Mouse (Mus musculus): ENCODE measurements around the gene Col2a1. TPM values are rescaled to one million over a fixed set of nuclear protein-coding genes. Genes with fewer than 3 reads are reported as not detected.

Gene Col2a1
- polyA plus RNA-seq, 1 experiment from 2014 or later = 57.5 TPM

- no peak overlapping the region for H3K27ac ChIP-seq
- H3K9me3 ChIP-seq = no peaks in the 10 kb centered on the region
- WGBS = 93% methylated on average over 12 of the region's 12 CpGs
- no peak overlapping the region for H3K4me2 ChIP-seq (replicated peaks)
- H3K9ac ChIP-seq (replicated peaks) = no peak overlapping the region
- H3K4me3 ChIP-seq (replicated peaks) = no peak overlapping the region
- no peaks in the 10 kb centered on the region for H3K27me3 ChIP-seq
- no peak for ATAC-seq
- H3K4me1 ChIP-seq (replicated peaks) = no peaks in the 10 kb centered on the region
- no peaks in the 10 kb centered on the region for H3K36me3 ChIP-seq
Measured at GRCm38 (mm10) chr15:97932441-97932840, 72.1 kb downstream of the Col2a1 start.

- ATAC-seq = no peak
- WGBS = 64% methylated on average over 13 of the region's 13 CpGs
Measured at GRCm38 (mm10) chr15:97929259-97929824, 75.2 kb downstream of the Col2a1 start.

GRCm38 (mm10) chr15:97927821-97928220 lies 76.7 kb downstream of the Col2a1 start:
- Histone ChIP-seq H3K9ac (replicated peaks) (no peak overlapping the region), H3K9me3 (no peaks in the 10 kb centered on the region), H3K4me2 (replicated peaks) (no peak overlapping the region), H3K4me3 (replicated peaks) (no peak overlapping the region), H3K4me1 (replicated peaks) (no peaks in the 10 kb centered on the region), H3K36me3 (no peaks in the 10 kb centered on the region), H3K27ac (no peak overlapping the region), H3K27me3 (no peaks in the 10 kb centered on the region)
- WGBS = 88% methylated on average over 6 of the region's 6 CpGs
- ATAC-seq = no peak

More at GRCm38 (mm10) chr15:97929259-97929824, 75.2 kb downstream of the Col2a1 start:
- no peak overlapping the region for H3K9ac ChIP-seq (replicated peaks)
- H3K9me3 ChIP-seq = no peaks in the 10 kb centered on the region
- H3K27ac ChIP-seq = no peak overlapping the region
- no peaks in the 10 kb centered on the region for H3K4me1 ChIP-seq (replicated peaks)
- H3K4me3 ChIP-seq (replicated peaks) = no peak overlapping the region
- no peak overlapping the region for H3K4me2 ChIP-seq (replicated peaks)
- no peaks in the 10 kb centered on the region for H3K27me3 ChIP-seq
- no peaks in the 10 kb centered on the region for H3K36me3 ChIP-seq

GRCm38 (mm10) chr15:97927018-97927417 lies 77.5 kb downstream of the Col2a1 start:
- Histone ChIP-seq H3K9me3 (no peaks in the 10 kb centered on the region), H3K9ac (replicated peaks) (no peak overlapping the region), H3K4me2 (replicated peaks) (no peak overlapping the region), H3K36me3 (no peaks in the 10 kb centered on the region), H3K4me1 (replicated peaks) (no peaks in the 10 kb centered on the region), H3K27ac (no peak overlapping the region), H3K4me3 (replicated peaks) (no peak overlapping the region), H3K27me3 (no peaks in the 10 kb centered on the region)
- WGBS = 79% methylated on average over 4 of the region's 4 CpGs
- no peak for ATAC-seq

Other genes with a start within 250 kb of the Col2a1 start
- 7.2 and 9.0 TPM in 2 replicates for gene Rapgef3, start 236.7 kb downstream of the Col2a1 start, polyA plus RNA-seq (2015; fragmentation: Nextera tagmentation; extraction: Ambion mirVana)
- gene Slc48a1, start 226.2 kb downstream of the Col2a1 start, polyA plus RNA-seq (2015; fragmentation: Nextera tagmentation; extraction: Ambion mirVana) = 48.0 and 59.8 TPM in 2 replicates
- gene Hdac7, start 160.2 kb downstream of the Col2a1 start, polyA plus RNA-seq (2015; fragmentation: Nextera tagmentation; extraction: Ambion mirVana) = 29.8 and 31.4 TPM in 2 replicates
- gene Vdr, start 94.1 kb downstream of the Col2a1 start, polyA plus RNA-seq (2015; fragmentation: Nextera tagmentation; extraction: Ambion mirVana) = not detected in 2 replicates
- gene Tmem106c, start 40.5 kb downstream of the Col2a1 start, polyA plus RNA-seq (2015; fragmentation: Nextera tagmentation; extraction: Ambion mirVana) = 59.3 and 59.8 TPM in 2 replicates
- 70.8 and 73.8 TPM in 2 replicates for gene Pfkm, start 87.9 kb upstream of the Col2a1 start, polyA plus RNA-seq (2015; fragmentation: Nextera tagmentation; extraction: Ambion mirVana)
- 27.6 and 31.1 TPM in 2 replicates for gene Senp1, start 89.0 kb upstream of the Col2a1 start, polyA plus RNA-seq (2015; fragmentation: Nextera tagmentation; extraction: Ambion mirVana)
- gene Asb8, start 160.9 kb upstream of the Col2a1 start, polyA plus RNA-seq (2015; fragmentation: Nextera tagmentation; extraction: Ambion mirVana) = 54.4 and 54.9 TPM in 2 replicates
- gene Ccdc184, start 162.5 kb upstream of the Col2a1 start, polyA plus RNA-seq (2015; fragmentation: Nextera tagmentation; extraction: Ambion mirVana) = 55.4 and 60.4 TPM in 2 replicates
- not detected in 2 replicates for gene Olfr288, start 190.8 kb upstream of the Col2a1 start, polyA plus RNA-seq (2015; fragmentation: Nextera tagmentation; extraction: Ambion mirVana)
- not detected in 2 replicates for gene Gm44579, start 216.3 kb upstream of the Col2a1 start, polyA plus RNA-seq (2015; fragmentation: Nextera tagmentation; extraction: Ambion mirVana)
- 0.14 TPM in 1 of 2 replicates, not detected in the other for gene Olfr287, start 216.4 kb upstream of the Col2a1 start, polyA plus RNA-seq (2015; fragmentation: Nextera tagmentation; extraction: Ambion mirVana)
- not detected in 2 replicates for gene Olfr286, start 229.8 kb upstream of the Col2a1 start, polyA plus RNA-seq (2015; fragmentation: Nextera tagmentation; extraction: Ambion mirVana)